Mouse (Mus musculus): Measurements from ENCODE around the gene Zfp704. TPM values are rescaled to one million over a fixed set of nuclear protein-coding genes. Genes with fewer than 3 reads are reported as not detected.

Gene Zfp704
- polyA plus RNA-seq, 1 experiment from 2014 or later = 14.7 TPM

- Histone ChIP-seq H3K27me3 (ENCODE audit: control insufficient read depth, insufficient read depth, low read length) (no peaks in the 10 kb centered on the region), H3K27ac (no peak overlapping the region), H3K4me3 (replicated peaks; ENCODE audit: low read length) (no peak overlapping the region), H3K4me2 (replicated peaks) (no peak overlapping the region), H3K9ac (no peak overlapping the region), H3K36me3 (replicated peaks; ENCODE audit: control insufficient read depth, insufficient read depth) (no peaks in the 10 kb centered on the region), H3K9me3 (ENCODE audit: control insufficient read depth, low read length) (no peaks in the 10 kb centered on the region), H3K4me1 (replicated peaks; ENCODE audit: control insufficient read depth, insufficient read depth, low read length) (no peaks in the 10 kb centered on the region)
- DNase-seq (ENCODE audit: low spot score) (no peak), ATAC-seq (ENCODE audit: low FRiP score) (no peak)
- 83% methylated on average over 2 of the region's 2 CpGs for WGBS
These were observed 26.4 kb downstream of the Zfp704 start for GRCm38 (mm10) chr3:9583516-9583915.

DNA sequence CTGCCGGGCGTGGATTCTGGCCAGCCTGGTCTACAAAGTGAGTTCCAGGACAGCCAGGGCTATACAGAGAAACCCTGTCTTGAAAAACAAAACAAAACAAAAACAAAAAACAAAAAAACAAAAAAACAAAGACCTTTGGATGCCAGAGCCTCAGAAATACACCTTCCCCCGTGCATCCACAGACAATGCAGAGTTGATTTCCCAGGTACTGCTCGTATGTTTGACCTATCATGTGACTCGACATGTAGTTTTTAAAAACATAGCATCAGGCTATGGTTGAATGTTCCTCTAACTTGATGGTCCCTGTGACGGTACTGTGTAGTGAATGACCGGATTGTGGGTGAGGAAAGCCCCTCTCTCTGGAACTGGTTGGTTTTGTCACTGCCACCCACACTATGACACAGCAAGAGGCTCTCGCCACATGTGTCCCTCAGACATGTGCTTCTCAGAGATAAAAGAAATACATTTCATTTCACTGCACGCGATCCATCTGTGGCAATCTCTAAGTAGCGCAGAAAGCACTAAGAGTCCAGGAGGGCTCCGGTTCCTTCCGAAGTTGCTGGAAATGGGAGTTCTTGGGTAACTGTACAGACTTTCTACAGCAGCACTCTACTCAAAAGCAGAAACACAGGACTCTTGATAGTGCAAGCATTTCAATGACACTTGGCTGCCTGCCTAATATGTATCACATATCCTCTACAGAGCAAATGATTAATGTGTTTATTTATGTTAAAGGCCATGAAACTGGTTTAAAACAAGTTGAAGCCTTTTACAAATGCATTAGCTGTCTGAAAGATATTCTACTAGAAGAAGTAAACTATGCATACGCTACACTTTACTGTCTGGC is 28.7 kb downstream of the Zfp704 start:
- no peak overlapping the region for H3K27ac ChIP-seq
- H3K36me3 ChIP-seq (replicated peaks; ENCODE audit: control insufficient read depth, insufficient read depth) = no peaks in the 10 kb centered on the region
- no peaks in the 10 kb centered on the region for H3K4me1 ChIP-seq (replicated peaks; ENCODE audit: control insufficient read depth, insufficient read depth, low read length)
- ATAC-seq (ENCODE audit: low FRiP score) (no peak), DNase-seq (ENCODE audit: low spot score) (no peak)
- WGBS = 94% methylated on average over 14 of the region's 14 CpGs
- H3K27me3 ChIP-seq (ENCODE audit: control insufficient read depth, insufficient read depth, low read length) = no peaks in the 10 kb centered on the region
- H3K4me2 ChIP-seq (replicated peaks) = no peak overlapping the region
- no peak overlapping the region for H3K4me3 ChIP-seq (replicated peaks; ENCODE audit: low read length)
- no peak overlapping the region for H3K9ac ChIP-seq
- no peaks in the 10 kb centered on the region for H3K9me3 ChIP-seq (ENCODE audit: control insufficient read depth, low read length)

GRCm38 (mm10) chr3:9580102-9580501 is 29.8 kb downstream of the Zfp704 start:
- H3K36me3 ChIP-seq (replicated peaks; ENCODE audit: control insufficient read depth, insufficient read depth) = no peaks in the 10 kb centered on the region
- no peak for ATAC-seq (ENCODE audit: low FRiP score)
- no peak overlapping the region for H3K9ac ChIP-seq
- no peak overlapping the region for H3K4me2 ChIP-seq (replicated peaks)
- H3K9me3 ChIP-seq (ENCODE audit: control insufficient read depth, low read length) = no peaks in the 10 kb centered on the region
- no peaks in the 10 kb centered on the region for H3K4me1 ChIP-seq (replicated peaks; ENCODE audit: control insufficient read depth, insufficient read depth, low read length)
- 72% methylated on average over 3 of the region's 3 CpGs for WGBS
- H3K27me3 ChIP-seq (ENCODE audit: control insufficient read depth, insufficient read depth, low read length) = no peaks in the 10 kb centered on the region
- H3K27ac ChIP-seq = no peak overlapping the region
- no peak overlapping the region for H3K4me3 ChIP-seq (replicated peaks; ENCODE audit: low read length)
- no peak for DNase-seq (ENCODE audit: low spot score)

DNA sequence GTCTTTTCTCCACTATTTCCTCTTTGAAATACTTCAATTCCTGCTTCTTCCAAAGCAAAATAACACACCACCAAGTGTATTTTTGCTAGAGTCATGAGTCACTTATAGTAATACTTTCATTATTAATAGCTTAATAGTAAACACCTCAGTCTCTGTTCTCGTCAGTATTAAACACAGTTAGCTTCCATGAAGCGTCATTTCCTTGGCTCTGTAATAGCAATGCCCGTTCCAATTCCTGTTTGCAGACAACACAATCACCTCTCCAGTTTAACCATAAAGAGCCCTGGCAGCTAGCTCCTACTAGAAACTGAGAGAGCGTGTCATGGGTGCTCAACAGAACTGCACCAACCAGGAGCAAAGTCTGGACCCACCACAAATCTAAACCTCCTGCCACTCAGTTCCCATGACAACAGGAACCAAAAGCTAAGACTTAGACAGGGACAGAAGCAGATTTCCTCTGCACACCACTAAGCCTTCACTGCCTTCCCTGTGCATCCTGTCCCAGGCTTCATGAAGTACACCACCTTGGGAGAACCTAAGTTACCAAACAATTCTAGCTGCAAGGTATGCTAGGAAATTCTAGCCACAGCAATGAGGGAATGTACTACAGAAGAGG is 30.7 kb downstream of the Zfp704 start:
- no peak for DNase-seq (ENCODE audit: low spot score)
- H3K36me3 ChIP-seq (replicated peaks; ENCODE audit: control insufficient read depth, insufficient read depth) = no peaks in the 10 kb centered on the region
- ATAC-seq (ENCODE audit: low FRiP score) = no peak
- 76% methylated on average over 4 of the region's 4 CpGs for WGBS
- no peaks in the 10 kb centered on the region for H3K27me3 ChIP-seq (ENCODE audit: control insufficient read depth, insufficient read depth, low read length)
- no peaks in the 10 kb centered on the region for H3K9me3 ChIP-seq (ENCODE audit: control insufficient read depth, low read length)
- no peak overlapping the region for H3K4me3 ChIP-seq (replicated peaks; ENCODE audit: low read length)
- H3K4me2 ChIP-seq (replicated peaks) = no peak overlapping the region
- H3K27ac ChIP-seq = no peak overlapping the region
- peaks cover 7% of the 10 kb centered on the region for H3K4me1 ChIP-seq (replicated peaks; ENCODE audit: control insufficient read depth, insufficient read depth, low read length)
- H3K9ac ChIP-seq = no peak overlapping the region

- Histone ChIP-seq H3K36me3 (replicated peaks; ENCODE audit: control insufficient read depth, insufficient read depth) (no peaks in the 10 kb centered on the region), H3K9me3 (ENCODE audit: control insufficient read depth, low read length) (no peaks in the 10 kb centered on the region), H3K4me2 (replicated peaks) (no peak overlapping the region), H3K27ac (no peak overlapping the region), H3K27me3 (ENCODE audit: control insufficient read depth, insufficient read depth, low read length) (no peaks in the 10 kb centered on the region), H3K4me3 (replicated peaks; ENCODE audit: low read length) (no peak overlapping the region), H3K9ac (no peak overlapping the region), H3K4me1 (replicated peaks; ENCODE audit: control insufficient read depth, insufficient read depth, low read length) (peaks cover 9% of the 10 kb centered on the region)
- ATAC-seq (ENCODE audit: low FRiP score) = no peak
- no peak for DNase-seq (ENCODE audit: low spot score)
- WGBS = 88% methylated on average over 4 of the region's 4 CpGs
These were observed 33.0 kb downstream of the Zfp704 start for GRCm38 (mm10) chr3:9576872-9577271.

- WGBS = 62% methylated on average over 8 of the region's 8 CpGs
- Histone ChIP-seq H3K4me3 (replicated peaks; ENCODE audit: low read length) (no peak overlapping the region), H3K4me1 (replicated peaks; ENCODE audit: control insufficient read depth, insufficient read depth, low read length) (peaks cover 9% of the 10 kb centered on the region), H3K27ac (no peak overlapping the region), H3K4me2 (replicated peaks) (no peak overlapping the region), H3K36me3 (replicated peaks; ENCODE audit: control insufficient read depth, insufficient read depth) (no peaks in the 10 kb centered on the region), H3K9ac (no peak overlapping the region), H3K27me3 (ENCODE audit: control insufficient read depth, insufficient read depth, low read length) (no peaks in the 10 kb centered on the region), H3K9me3 (ENCODE audit: control insufficient read depth, low read length) (no peaks in the 10 kb centered on the region)
- DNase-seq (ENCODE audit: low spot score) (no peak), ATAC-seq (ENCODE audit: low FRiP score) (no peak; the same call in 1 of the 2 replicates)
These were observed 35.6 kb downstream of the Zfp704 start for GRCm38 (mm10) chr3:9574305-9574704.

DNA sequence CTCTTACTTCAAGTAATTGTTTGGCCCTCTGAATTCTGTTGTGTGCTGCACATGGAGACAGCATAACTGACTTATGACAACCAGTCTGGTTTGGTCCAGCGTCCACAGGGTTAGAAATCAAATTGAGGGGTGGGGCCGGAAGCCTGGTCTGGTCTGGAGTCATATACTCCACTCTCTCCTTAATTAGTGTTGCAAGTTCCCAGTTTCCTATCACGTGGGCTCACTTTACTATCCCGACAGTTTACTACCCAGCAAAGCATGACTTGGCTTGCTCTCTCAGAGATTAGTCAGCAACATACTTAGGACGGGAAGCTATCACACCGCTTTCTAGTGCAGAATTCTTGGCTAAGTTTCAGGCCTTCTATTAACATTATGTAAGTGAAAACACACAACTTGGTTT is 36.3 kb downstream of the Zfp704 start:
- WGBS = 63% methylated on average over 6 of the region's 6 CpGs
- no peak overlapping the region for H3K4me3 ChIP-seq (replicated peaks; ENCODE audit: low read length)
- H3K4me2 ChIP-seq (replicated peaks) = no peak overlapping the region
- H3K9me3 ChIP-seq (ENCODE audit: control insufficient read depth, low read length) = no peaks in the 10 kb centered on the region
- no peaks in the 10 kb centered on the region for H3K27me3 ChIP-seq (ENCODE audit: control insufficient read depth, insufficient read depth, low read length)
- H3K27ac ChIP-seq = no peak overlapping the region
- ATAC-seq (ENCODE audit: low FRiP score) = no peak
- H3K4me1 ChIP-seq (replicated peaks; ENCODE audit: control insufficient read depth, insufficient read depth, low read length) = peaks cover 9% of the 10 kb centered on the region
- no peaks in the 10 kb centered on the region for H3K36me3 ChIP-seq (replicated peaks; ENCODE audit: control insufficient read depth, insufficient read depth)
- DNase-seq (ENCODE audit: low spot score) = no peak
- H3K9ac ChIP-seq = no peak overlapping the region

DNA sequence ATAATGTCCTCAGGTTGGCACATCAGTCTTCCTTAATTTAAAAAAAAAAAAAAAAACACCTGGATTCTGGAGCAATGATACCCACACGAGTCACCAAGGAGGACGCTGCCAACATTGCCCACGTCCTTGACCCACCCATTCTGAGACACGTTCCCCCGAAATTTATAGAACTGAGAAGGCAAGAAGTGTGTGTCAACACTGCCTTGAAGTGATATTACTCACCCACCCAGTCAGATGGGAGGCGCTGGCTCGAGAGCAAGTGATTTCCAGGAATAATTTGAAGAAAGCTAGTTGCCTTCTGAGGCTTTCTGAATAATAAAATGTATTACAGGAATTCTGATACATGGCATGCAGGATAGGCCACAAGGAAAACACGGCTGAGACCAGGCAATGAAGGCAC is 37.6 kb downstream of the Zfp704 start:
- DNase-seq (ENCODE audit: low spot score) = no peak
- peaks cover 14% of the 10 kb centered on the region for H3K4me1 ChIP-seq (replicated peaks; ENCODE audit: control insufficient read depth, insufficient read depth, low read length)
- H3K4me2 ChIP-seq (replicated peaks) = no peak overlapping the region
- no peak overlapping the region for H3K9ac ChIP-seq
- WGBS = 90% methylated on average over 8 of the region's 8 CpGs
- no peak for ATAC-seq (ENCODE audit: low FRiP score)
- no peaks in the 10 kb centered on the region for H3K27me3 ChIP-seq (ENCODE audit: control insufficient read depth, insufficient read depth, low read length)
- no peak overlapping the region for H3K4me3 ChIP-seq (replicated peaks; ENCODE audit: low read length)
- no peak overlapping the region for H3K27ac ChIP-seq
- no peaks in the 10 kb centered on the region for H3K9me3 ChIP-seq (ENCODE audit: control insufficient read depth, low read length)
- H3K36me3 ChIP-seq (replicated peaks; ENCODE audit: control insufficient read depth, insufficient read depth) = no peaks in the 10 kb centered on the region

GRCm38 (mm10) chr3:9570782-9571181 is 39.1 kb downstream of the Zfp704 start:
- Histone ChIP-seq H3K4me1 (replicated peaks; ENCODE audit: control insufficient read depth, insufficient read depth, low read length) (peaks cover 14% of the 10 kb centered on the region), H3K4me2 (replicated peaks) (no peak overlapping the region), H3K9ac (no peak overlapping the region), H3K27ac (no peak overlapping the region), H3K4me3 (replicated peaks; ENCODE audit: low read length) (no peak overlapping the region), H3K27me3 (ENCODE audit: control insufficient read depth, insufficient read depth, low read length) (no peaks in the 10 kb centered on the region), H3K36me3 (replicated peaks; ENCODE audit: control insufficient read depth, insufficient read depth) (no peaks in the 10 kb centered on the region), H3K9me3 (ENCODE audit: control insufficient read depth, low read length) (no peaks in the 10 kb centered on the region)
- no peak for DNase-seq (ENCODE audit: low spot score)
- ATAC-seq (ENCODE audit: low FRiP score) = no peak
- 92% methylated on average over 4 of the region's 4 CpGs for WGBS

Measured in hindbrain, embryonic 14.5 days (tissue).